Mouse (Mus musculus) megakaryocyte, embryonic 14.5 days (primary cell): ENCODE data around the gene Pip5k1a. TPM values are rescaled to one million over a fixed set of nuclear protein-coding genes. Genes with fewer than 3 reads are reported as not detected.
A peak's percentile ranks its signal among the peaks of the same experiment; 100 is the strongest.

ENCODE experiments used
- H3K27me3 ChIP-seq: replicated peaks from 2 replicates; pipeline ENCODE3; 2012; ENCODE audit warnings: inconsistent platforms
- H3K36me3 ChIP-seq: replicated peaks from 2 replicates; pipeline ENCODE3; 2012; ENCODE audit warnings: low read length, inconsistent platforms, mixed read lengths
- H3K4me1 ChIP-seq: 2 replicates; pipeline ENCODE4 v1.6.1; 2012; ENCODE audit warnings: inconsistent platforms
- H3K4me3 ChIP-seq: replicated peaks from 2 replicates; pipeline ENCODE3; 2012; ENCODE audit warnings: moderate library complexity, mild to moderate bottlenecking, inconsistent platforms
- H3K9me3 ChIP-seq: 2 replicates; pipeline ENCODE4 v1.6.1; 2012; ENCODE audit warnings: inconsistent platforms
- FLI1 ChIP-seq: IDR thresholded peaks from 2 replicates; pipeline ENCODE4 v1.6.1; 2012; ENCODE audit warnings: low read length, inconsistent platforms, mixed read lengths
- GATA1 ChIP-seq: IDR thresholded peaks from 3 replicates; pipeline ENCODE4 v1.6.1; 2012; ENCODE audit warnings: mixed read lengths, low read length, inconsistent platforms, borderline replicate concordance
- polyA plus RNA-seq: library from polyadenylated mRNA; stranded (reverse); fragments of >175 nt; gene quantifications from 2 replicates; pipeline ENCODE4 v1.2.3, GENCODE M21; 2012; ENCODE audit warnings: low replicate concordance; ENCODE audit not compliant: insufficient read depth

Pip5k1a gene
- polyA plus RNA-seq, 1 experiment, result 16.2 TPM

- H3K4me1 ChIP-seq, result peaks cover 28% of the 10 kb centered on the region
- no peak overlapping the region for H3K4me3 ChIP-seq
- H3K36me3 ChIP-seq, result peaks cover 90% of the 10 kb centered on the region
- no peaks in the 10 kb centered on the region for H3K9me3 ChIP-seq
- H3K27me3 ChIP-seq, result no peaks in the 10 kb centered on the region
- no peak for TF ChIP-seq FLI1
- no peak for TF ChIP-seq GATA1
Measured at GRCm38 (mm10) chr3:95071606-95072005, 35.1 kb downstream of the Pip5k1a start.

- H3K4me1 ChIP-seq, result peaks cover 32% of the 10 kb centered on the region
- no peak for TF ChIP-seq FLI1
- no peak for TF ChIP-seq GATA1
- H3K27me3 ChIP-seq, result no peaks in the 10 kb centered on the region
- H3K4me3 ChIP-seq, result peak overlapping the region; percentile 23
- peaks cover 97% of the 10 kb centered on the region for H3K36me3 ChIP-seq
- H3K9me3 ChIP-seq, result no peaks in the 10 kb centered on the region
Measured at GRCm38 (mm10) chr3:95066570-95066969, 40.2 kb downstream of the Pip5k1a start.

- no peak for TF ChIP-seq GATA1
- no peak for TF ChIP-seq FLI1
- no peaks in the 10 kb centered on the region for H3K9me3 ChIP-seq
- no peaks in the 10 kb centered on the region for H3K27me3 ChIP-seq
- H3K4me1 ChIP-seq, result peaks cover 32% of the 10 kb centered on the region
- H3K36me3 ChIP-seq, result peaks cover 97% of the 10 kb centered on the region
- no peak overlapping the region for H3K4me3 ChIP-seq
Measured at GRCm38 (mm10) chr3:95066095-95066494, 40.6 kb downstream of the Pip5k1a start.

GRCm38 (mm10) chr3:95065553-95065952 lies 41.2 kb downstream of the Pip5k1a start:
- Histone ChIP-seq H3K4me1 (peaks cover 32% of the 10 kb centered on the region), H3K4me3 (no peak overlapping the region), H3K36me3 (peaks cover 97% of the 10 kb centered on the region), H3K9me3 (no peaks in the 10 kb centered on the region), H3K27me3 (no peaks in the 10 kb centered on the region)
- TF ChIP-seq GATA1, result no peak
- TF ChIP-seq FLI1, result no peak

- Histone ChIP-seq H3K27me3 (no peaks in the 10 kb centered on the region), H3K9me3 (no peaks in the 10 kb centered on the region), H3K4me1 (peaks cover 34% of the 10 kb centered on the region), H3K4me3 (no peak overlapping the region), H3K36me3 (peaks cover 97% of the 10 kb centered on the region)
- TF ChIP-seq GATA1, result no peak
- no peak for TF ChIP-seq FLI1
Measured at GRCm38 (mm10) chr3:95063741-95064140, 43.0 kb downstream of the Pip5k1a start.

GRCm38 (mm10) chr3:95058078-95058477 lies 48.7 kb downstream of the Pip5k1a start:
- Histone ChIP-seq H3K27me3 (no peaks in the 10 kb centered on the region), H3K4me3 (no peak overlapping the region), H3K4me1 (peaks cover 56% of the 10 kb centered on the region), H3K9me3 (no peaks in the 10 kb centered on the region), H3K36me3 (peaks cover 63% of the 10 kb centered on the region)
- no peak for TF ChIP-seq GATA1
- TF ChIP-seq FLI1, result no peak

- Histone ChIP-seq H3K4me1 (peaks cover 69% of the 10 kb centered on the region), H3K36me3 (peaks cover 47% of the 10 kb centered on the region), H3K4me3 (peak overlapping the region; percentile 67), H3K27me3 (no peaks in the 10 kb centered on the region), H3K9me3 (no peaks in the 10 kb centered on the region)
- TF ChIP-seq FLI1, result no peak
- no peak for TF ChIP-seq GATA1
Measured at GRCm38 (mm10) chr3:95056275-95056674, 50.5 kb downstream of the Pip5k1a start.

GRCm38 (mm10) chr3:95054481-95055260 lies 52.1 kb downstream of the Pip5k1a start:
- peaks cover 31% of the 10 kb centered on the region for H3K36me3 ChIP-seq
- peaks cover 75% of the 10 kb centered on the region for H3K4me1 ChIP-seq
- H3K9me3 ChIP-seq, result no peaks in the 10 kb centered on the region
- TF ChIP-seq FLI1 (no peak), GATA1 (peak; percentile 38; the same call in 1 of the 3 replicates)
- peak overlapping the region; percentile 72 for H3K4me3 ChIP-seq
- H3K27me3 ChIP-seq, result no peaks in the 10 kb centered on the region

GRCm38 (mm10) chr3:95053701-95054100 lies 53.0 kb downstream of the Pip5k1a start:
- Histone ChIP-seq H3K9me3 (no peaks in the 10 kb centered on the region), H3K27me3 (no peaks in the 10 kb centered on the region), H3K4me3 (no peak overlapping the region), H3K36me3 (peaks cover 21% of the 10 kb centered on the region), H3K4me1 (peaks cover 82% of the 10 kb centered on the region)
- no peak for TF ChIP-seq GATA1
- no peak for TF ChIP-seq FLI1

- peaks cover 85% of the 10 kb centered on the region for H3K4me1 ChIP-seq
- TF ChIP-seq FLI1 (no peak), GATA1 (no peak)
- H3K27me3 ChIP-seq, result no peaks in the 10 kb centered on the region
- H3K9me3 ChIP-seq, result no peaks in the 10 kb centered on the region
- H3K36me3 ChIP-seq, result peaks cover 14% of the 10 kb centered on the region
- H3K4me3 ChIP-seq, result no peak overlapping the region
Measured at GRCm38 (mm10) chr3:95052959-95053358, 53.8 kb downstream of the Pip5k1a start.
